Mouse (Mus musculus) heart, adult 2 months (tissue): ENCODE measurements around the gene Camkv.

Experiments used
- CTCF ChIP-seq: fragments of 200-600 bp; IDR thresholded peaks from 2 replicates; pipeline ENCODE4 v1.8.1; 2022; ENCODE audit warnings: antibody characterized with exemption, mild to moderate bottlenecking, moderate library complexity
- EP300 ChIP-seq: fragments of 200-500 bp; IDR thresholded peaks from 2 replicates; pipeline ENCODE4 v1.6.1; 2011; ENCODE audit warnings: low read depth, low read length, control low read depth; ENCODE audit not compliant: insufficient read depth
- POLR2A ChIP-seq: fragments of 200-500 bp; IDR thresholded peaks from 2 replicates; pipeline ENCODE4 v1.6.1; 2011; ENCODE audit warnings: mild to moderate bottlenecking, low read depth, low read length, control low read depth; ENCODE audit not compliant: insufficient read depth

DNA sequence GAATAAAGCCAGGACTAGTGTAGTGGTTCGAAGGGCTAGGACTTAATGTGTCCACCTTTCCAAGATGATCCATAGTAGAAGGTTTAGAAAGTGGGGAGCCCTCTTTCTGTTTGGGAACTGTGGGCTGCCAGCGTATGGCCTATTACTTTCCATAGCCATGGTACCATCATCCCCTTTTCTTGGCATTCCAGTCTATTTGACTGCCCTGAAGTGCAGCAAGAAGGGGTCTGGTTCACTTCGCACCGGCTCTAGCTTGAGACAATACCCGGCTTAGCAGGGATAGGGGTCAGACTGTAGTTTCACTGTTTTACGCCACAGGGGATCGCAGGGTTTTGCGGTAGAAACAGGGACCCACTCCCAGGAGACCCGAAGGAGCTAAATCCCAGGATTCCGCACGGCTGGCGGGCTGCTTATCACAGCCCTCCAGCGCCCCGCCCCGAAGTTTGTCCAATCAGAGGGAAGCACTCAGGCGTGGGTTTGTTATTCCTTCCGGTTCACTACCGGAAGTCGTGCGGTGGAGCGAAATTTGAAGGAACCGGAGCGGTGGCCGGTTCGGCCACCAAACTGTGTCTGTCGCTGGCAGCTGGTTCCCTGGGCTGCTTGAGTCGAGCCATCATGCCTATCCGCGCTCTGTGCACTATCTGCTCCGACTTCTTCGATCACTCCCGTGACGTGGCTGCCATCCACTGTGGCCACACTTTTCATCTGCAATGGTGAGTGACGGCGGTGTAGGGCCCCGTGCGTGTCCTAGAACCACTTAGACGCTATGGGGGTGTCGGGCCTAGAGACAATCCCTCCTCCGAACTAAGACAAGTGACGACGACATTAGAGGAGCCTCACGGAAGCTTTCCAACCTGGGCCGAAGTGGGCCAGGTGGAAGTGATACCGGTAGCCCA lies 15.2 kb downstream of the Camkv start:
- TF ChIP-seq EP300 (0 out of 2 replicates have a peak, but pooled peaks have one; percentile 13), POLR2A (peak; percentile 92), CTCF (no peak)
